Mouse (Mus musculus): ENCODE results near the gene Pank2. TPM values are rescaled to one million over a fixed set of nuclear protein-coding genes. Genes with fewer than 3 reads are reported as not detected.
A peak's percentile ranks its signal among the peaks of the same experiment; 100 is the strongest.
"Not testable (repeated sequence)": the region's sequence is repeated elsewhere in the genome, so short reads cannot be mapped to it uniquely, and the experiment has no call there.

Pank2 gene
- total RNA-seq, 2 experiments from 2014 or later: 51.9 to 57.1 TPM

DNA sequence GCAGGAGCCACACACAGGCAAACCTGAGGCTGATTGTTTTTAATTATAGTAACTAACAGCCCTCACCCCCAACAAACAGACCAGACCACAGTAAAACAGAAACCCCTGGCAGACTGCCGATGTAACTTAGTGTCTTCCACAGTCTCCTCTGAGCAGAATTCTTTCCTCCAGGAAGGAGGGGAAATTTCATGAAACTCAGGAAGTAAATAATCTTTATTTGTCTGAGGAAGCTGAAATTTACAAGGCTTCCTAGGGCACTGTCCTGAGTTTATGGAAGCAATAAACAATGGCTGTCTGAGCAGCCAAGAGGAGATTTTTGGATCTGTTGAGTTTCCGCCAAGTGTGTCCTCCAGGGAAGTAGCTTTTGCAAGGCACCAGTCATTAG is 8.0 kb upstream of the Pank2 start:
- intact Hi-C loops (cut with DNase I): loop anchor here (5.0 kb wide), 1 partner anchor 157 kb away; no protein-coding TSS in a partner anchor
- DNase-seq (ENCODE audit: extremely low spot score in 1 of 2, low spot score in 2 of 2): no peak

DNA sequence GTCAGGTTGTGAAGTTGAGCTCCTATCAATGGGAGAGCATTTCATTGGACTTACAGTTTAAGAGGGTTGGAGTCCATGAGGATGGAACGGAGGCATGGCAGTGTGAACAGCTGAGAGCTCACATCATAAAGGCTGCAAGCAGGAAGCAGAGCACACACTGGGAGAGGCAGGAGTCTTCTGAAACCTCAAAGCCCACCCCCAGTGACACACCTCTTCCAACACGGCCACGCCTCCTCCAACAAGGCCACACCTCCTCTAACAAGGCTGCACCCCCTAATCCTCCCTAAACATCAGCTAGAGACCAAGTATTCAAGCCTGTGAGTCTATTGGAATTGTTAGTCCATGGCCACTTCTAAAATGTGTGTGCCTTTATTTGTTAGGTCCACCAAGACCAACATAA is 6.6 kb upstream of the Pank2 start:
- DNase-seq (ENCODE audit: extremely low spot score in 1 of 2, low spot score in 2 of 2): no peak
- intact Hi-C loops (cut with DNase I): no loop called here

DNA sequence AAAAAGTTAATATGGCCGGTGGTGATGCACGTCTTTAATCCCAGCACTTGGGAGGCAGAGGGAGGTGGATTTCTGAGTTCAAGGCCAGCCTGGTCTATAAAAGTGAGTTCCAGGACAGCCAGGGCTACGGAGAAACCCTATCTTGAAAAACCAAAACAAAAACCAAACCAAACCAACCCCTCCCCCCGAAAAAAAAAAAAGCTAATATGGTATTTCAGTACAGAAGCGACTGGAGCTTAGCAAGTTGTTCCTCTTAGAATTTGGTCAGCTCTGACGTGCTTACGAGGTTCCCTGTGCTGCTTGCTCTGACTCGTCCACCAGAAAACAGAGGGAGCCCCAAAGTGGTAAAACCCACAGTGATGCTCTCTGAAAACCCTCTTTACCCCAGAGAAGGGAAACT is 3.6 kb upstream of the Pank2 start:
- DNase-seq (ENCODE audit: extremely low spot score in 1 of 2, low spot score in 2 of 2): no peak
- intact Hi-C loops (cut with DNase I): no loop called here

DNA sequence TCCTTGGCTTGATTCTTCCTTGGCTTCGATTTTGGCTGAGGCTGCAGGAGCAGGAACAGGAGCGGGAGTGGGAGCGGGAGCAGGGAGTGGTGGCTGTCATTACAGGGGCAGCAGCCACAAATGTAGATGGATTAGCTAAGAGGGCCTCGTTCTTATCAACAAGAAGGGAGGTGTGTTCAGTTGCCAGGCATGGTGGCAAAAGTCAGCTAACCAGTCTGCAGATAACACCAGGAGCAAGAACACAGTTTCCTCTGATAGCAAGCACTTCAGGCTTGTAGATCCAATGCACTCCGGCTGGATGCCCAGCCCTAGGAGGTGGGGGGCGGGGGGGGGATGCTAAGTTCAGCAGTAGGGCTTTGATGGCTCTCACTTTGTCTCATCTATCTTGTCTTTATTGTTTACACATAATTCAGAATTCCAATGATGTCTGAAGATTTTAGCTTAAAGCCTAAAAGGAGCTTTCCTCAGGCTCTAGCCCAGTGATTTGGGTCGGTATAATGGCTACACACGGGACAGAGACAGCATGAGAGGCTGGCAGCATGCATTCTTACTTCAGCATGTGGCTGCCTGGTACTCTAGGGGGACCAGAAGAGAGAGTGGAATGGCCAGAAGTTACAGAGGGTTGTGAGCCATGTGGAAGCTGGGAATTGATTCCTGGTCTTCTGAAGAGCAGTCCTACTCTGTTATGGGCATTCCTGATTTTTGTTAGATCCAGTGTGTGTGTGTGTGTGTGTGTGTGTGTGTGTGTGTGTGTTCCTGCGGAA is 1.6 kb upstream of the Pank2 start:
- DNase-seq (ENCODE audit: extremely low spot score in 1 of 2, low spot score in 2 of 2): no peak
- intact Hi-C loops (cut with DNase I): loop anchor here (5.0 kb wide), 2 partner anchors 83 to 157 kb away; no protein-coding TSS in a partner anchor

DNA sequence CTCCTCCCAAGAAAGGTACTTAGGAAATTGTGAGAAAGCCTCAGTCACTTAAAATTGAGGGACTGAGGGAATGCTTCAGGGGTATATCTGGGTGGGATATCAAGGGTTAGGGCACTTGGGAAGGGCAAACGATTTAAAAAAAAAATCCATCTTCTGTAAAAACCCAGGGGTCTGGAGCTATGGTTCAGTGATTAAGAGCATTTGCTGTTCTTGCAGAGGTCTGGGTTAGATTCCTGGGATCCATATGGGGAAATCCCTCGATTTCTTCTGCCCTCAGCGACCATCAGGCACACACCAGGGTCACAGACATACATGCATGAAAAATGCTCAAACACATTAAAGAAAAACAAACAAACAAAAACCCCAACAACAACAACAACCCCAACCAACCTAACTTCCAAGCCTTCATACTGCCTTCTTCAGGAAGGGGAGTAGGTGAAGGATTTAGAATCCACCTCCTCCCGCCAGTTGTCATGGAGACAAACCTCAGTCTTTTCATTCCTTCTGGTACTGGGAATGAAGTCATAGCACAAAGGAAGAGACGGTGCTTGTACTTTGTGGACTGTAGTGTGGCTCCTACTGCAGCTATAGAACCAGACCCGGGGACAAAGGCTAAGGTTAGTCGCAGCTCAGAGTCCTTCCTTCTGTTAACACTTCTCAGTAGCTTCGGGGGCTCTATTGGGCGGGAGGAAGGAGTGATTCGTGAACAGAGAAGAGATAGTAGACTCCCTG is 648 bp upstream of the Pank2 start:
- DNase-seq (ENCODE audit: extremely low spot score in 1 of 2, low spot score in 2 of 2): no peak
- intact Hi-C loops (cut with DNase I): loop anchor here (5.0 kb wide), 2 partner anchors 84 to 156 kb away; no protein-coding TSS in a partner anchor

DNA sequence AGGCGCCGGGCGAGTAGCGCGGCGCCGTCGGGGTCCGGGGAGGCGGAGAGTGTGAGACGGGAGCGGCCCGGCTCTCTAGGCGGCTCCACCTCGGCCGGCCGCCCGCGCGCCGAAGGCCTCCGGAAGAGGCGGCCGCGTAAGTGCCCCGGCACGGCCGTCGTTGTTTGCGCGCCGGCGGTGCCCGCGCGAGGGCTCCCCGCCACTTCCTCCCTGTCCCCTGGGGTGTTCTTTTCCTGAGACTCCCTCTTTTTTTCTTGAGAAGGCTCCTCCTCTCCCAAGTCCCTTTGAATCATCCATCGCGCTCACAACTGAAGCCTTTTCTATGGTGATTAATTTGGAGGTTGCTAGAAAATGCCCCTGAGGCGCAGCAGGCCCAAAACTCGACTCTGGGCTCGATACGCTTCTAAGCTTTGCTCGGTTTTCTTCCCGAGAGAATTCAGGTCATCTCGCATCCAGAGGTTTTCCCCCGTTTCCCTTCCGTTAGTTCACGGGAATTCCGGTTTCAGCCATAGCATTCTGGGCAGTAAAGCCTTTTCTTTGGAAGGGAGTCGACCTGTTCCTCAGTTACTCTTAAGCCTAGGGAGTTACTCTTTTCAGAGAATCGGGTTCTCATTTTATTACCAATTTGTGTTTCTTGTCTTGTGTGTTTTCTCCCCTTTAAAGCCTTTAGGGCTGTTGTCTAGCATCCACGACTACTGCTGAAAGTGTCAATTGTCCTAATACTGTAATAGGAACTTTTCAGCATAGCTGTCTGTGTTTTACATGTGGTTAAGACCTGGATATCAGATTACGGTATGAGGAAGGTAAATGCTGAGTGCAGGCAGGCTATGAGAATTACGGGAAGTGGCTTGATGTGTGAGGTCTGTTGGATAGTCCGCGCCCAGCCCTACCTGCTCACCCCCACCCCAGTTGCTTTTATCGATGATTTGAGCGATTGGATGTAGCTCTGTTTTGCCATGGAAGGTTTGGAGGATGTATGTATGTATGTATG is 680 bp downstream of the Pank2 start:
- peak; percentile 21 to 84 for DNase-seq (ENCODE audit: extremely low spot score in 1 of 2, low spot score in 2 of 2)
- intact Hi-C loops (cut with DNase I): loop anchor here (5.0 kb wide), 2 partner anchors 86 to 154 kb away; no protein-coding TSS in a partner anchor

DNA sequence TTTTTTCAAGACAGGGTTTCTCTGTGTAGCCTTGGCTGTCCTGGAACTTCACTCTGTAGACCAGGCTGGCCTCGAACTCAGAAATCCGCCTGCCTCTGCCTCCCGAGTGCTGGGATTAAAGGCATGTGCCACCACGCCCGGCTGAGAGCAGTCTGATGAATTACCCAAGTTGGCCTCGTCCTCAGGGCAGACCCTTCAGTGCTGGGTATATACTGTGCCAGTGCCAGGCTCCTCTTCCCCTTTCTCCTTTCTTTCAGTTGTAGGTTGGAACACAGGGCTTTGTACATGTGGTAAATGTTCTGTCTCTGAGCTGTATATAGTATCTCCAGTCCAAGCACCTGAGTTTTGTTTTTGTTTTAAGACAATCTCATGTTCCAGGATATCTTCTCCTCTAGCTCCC is 1.7 kb downstream of the Pank2 start:
- intact Hi-C loops (cut with DNase I): loop anchor here (5.0 kb wide), 2 partner anchors 87 to 153 kb away; no protein-coding TSS in a partner anchor

DNA sequence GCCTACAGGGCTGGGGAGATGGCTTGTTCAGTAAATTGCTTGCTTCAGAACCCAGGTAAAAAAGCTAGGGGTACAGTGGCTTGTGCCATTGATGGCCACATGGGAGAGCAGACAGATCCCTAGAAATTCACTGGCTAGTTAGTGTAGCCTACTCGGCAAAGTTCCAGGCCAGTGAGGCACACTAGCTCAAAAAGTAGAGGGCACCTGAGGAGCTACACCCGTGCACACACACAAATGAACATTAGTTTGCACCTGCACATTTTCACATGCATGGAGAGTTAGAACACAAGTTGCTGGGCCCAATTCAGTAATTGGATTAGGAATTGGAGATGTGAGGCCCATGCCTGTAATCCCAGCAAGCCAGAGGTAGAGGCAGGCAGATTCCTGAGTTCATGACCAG is 2.8 kb downstream of the Pank2 start:
- no peak for DNase-seq (ENCODE audit: extremely low spot score in 1 of 2, low spot score in 2 of 2)
- intact Hi-C loops (cut with DNase I): no loop called here

More for the DNA sequence above, 1.7 kb downstream of the Pank2 start:
- no peak for DNase-seq (ENCODE audit: extremely low spot score in 1 of 2, low spot score in 2 of 2)

DNA sequence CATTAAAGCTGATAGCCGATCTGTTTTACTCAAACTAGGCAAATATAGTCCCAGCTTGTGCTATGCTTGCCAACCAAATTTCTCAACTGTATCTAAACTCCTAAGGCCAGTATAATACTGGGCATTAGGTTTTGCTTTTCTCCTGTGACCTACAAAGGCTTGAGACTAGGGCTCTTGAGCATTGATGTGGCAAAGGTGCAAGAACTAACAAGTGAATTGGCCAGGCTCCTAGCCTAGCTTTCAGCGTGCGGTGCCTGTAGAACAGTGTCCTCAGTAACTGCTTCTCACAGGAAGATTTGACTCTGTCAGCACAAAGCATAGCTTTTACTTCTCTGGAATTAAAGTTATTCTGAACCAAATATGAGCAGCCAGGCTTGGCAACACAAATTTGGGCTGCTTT is 13.2 kb downstream of the Pank2 start:
- intact Hi-C loops (cut with DNase I): no loop called here
- no peak for DNase-seq (ENCODE audit: extremely low spot score in 1 of 2, low spot score in 2 of 2)

DNA sequence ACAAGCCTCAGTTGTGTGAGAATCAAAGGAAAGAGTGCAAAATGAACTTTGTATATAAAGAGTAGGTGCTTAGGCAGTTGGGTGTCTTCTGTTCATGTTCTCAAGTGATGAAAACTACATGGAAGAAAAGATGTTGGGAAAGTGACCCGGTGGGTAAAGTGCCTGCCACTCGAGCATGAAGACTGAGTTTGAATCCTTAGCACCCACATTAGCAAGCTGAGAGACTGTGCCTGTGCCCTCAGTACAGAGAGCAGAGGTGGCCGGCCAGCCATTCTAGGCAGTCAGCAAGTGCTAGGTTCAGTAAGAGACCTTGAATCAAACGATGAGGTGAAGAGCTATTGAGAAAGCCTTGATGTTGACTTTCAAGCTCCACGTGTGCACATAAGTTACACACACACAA is 14.4 kb downstream of the Pank2 start:
- intact Hi-C loops (cut with DNase I): no loop called here
- no peak for DNase-seq (ENCODE audit: extremely low spot score in 1 of 2, low spot score in 2 of 2)

DNA sequence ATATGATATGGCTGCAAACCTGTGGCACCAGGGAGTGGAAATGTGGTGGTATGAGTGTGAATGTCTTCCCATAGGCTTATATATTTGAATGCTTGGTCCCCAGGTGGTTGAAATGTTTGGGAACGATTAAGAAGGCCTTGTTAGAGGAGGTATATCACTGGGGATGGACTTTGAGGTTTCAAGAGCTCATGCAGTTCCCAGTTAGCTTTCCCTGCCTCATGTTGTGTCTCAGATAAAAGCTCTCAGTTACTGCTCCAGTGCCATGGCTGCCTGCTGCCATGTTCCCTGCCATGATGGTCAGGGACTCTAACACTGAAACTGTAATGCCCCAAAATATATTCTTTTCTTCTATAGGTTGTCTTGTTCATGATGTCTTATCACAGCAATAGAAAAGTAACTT is 19.3 kb downstream of the Pank2 start:
- intact Hi-C loops (cut with DNase I): loop anchor here (10.0 kb wide), 1 partner anchor 243 kb away; no protein-coding TSS in a partner anchor
- no peak for DNase-seq (ENCODE audit: extremely low spot score in 1 of 2, low spot score in 2 of 2)

DNA sequence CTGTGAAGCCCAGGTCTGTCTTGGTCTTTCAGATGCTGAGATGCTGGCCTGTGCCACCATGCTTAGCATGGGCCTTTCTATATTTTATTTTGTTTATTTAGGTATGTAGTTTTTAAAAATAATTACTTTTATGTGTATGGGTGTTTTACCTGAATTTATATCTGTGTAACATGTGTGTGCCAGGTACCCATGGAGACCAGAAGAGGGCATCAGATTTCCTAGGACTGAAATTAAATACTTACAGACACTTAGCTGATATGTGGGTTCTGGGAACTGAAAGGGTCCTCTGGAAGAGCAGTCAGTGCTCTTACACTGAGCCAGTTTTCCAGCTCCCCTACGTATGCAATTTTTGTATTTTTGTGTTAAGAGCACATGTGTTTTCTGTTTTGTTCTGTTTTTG is 24.0 kb downstream of the Pank2 start:
- DNase-seq (ENCODE audit: extremely low spot score in 1 of 2, low spot score in 2 of 2): no peak
- intact Hi-C loops (cut with DNase I): loop anchor here (5.0 to 10.0 kb wide), 2 partner anchors 131 to 239 kb away; no protein-coding TSS in a partner anchor

DNA sequence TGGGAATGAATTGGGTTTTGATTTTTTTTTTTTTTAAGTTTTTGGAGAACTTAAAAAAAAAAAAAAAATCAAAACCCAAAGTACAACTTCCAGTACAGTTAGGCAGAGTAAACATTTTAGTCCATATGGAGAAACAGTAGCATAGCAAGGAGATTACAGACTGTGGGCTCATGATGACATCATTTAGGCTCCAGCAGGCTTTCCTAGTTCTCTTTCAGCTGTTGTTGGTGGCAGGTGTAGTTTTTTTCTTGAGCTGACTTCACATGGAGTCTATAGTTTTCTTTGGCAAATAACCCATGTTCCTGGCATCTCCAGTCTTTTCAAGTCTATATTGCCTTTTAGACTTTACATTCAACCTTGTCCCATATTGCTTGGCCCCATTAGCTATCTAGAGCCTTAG is 28.4 kb downstream of the Pank2 start:
- intact Hi-C loops (cut with DNase I): no loop called here
- no peak for DNase-seq (ENCODE audit: extremely low spot score in 1 of 2, low spot score in 2 of 2)

DNA sequence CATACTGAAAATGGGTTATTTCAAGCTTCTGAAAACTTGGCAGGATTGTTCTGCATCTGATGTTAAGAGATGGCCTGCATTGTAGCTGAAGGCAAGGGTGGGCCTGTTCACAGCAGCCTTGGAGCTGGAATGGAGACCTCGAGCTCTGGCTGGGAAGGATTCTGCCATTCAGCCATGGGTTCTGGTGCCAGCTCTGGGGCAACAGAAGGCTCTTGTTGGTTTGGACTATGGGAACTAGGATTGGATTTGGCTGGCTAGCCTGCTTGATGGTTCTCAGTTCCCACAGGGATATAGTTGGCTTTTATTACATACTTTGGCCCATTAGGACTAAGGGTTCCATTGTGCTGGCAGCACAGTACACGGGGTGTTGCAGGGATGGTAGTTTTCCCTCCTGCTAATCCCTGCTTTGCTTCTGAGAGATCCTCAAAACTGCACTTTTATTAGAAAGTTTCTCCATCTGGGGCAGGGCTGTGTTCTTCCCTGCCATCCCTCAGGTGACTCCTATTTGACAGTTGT is 34.5 kb downstream of the Pank2 start:
- peak; percentile 42 to 44 for DNase-seq (ENCODE audit: extremely low spot score in 1 of 2, low spot score in 2 of 2)
- intact Hi-C loops (cut with DNase I): no loop called here

DNA sequence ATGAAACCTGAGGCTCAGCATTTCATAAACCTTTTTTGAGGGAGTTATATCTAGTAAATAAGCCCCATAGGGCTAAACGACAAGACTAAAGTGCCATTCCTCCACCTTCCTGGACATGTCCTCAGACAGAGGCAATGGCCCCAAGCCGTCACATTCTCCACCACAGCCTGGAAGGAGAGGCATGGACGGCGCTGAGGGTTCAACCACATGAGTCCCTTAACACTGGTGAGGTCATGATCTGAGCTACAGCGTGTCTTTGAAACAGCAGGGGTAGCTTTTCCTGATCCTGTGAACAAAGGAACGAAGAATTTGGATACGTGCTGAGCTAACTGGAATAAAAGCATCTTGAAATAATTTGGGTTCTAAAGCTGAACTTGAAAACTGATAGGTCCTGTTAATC is 36.4 kb downstream of the Pank2 start:
- intact Hi-C loops (cut with DNase I); DNase-seq (ENCODE audit: extremely low spot score in 1 of 2, low spot score in 2 of 2): not testable (repeated sequence)

DNA sequence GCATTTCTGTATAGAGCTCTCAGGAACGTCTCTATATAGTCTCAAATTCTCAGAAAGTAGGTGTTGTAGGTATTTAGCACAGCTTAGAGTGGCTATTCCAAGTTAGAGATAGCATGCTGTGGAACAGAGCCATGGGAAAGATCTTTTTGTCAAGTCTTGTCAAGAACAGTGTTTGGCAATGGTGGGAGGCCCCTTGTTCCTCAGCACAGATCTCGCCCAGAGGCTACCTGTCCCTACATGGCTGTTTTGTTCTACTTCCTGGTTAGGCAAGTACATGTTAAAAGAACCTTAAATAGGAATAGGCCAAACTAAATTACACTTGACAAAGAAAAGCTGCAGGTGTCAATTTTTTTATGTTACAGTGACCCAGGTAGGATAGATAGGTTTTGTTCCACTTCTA is 38.2 kb downstream of the Pank2 start:
- intact Hi-C loops (cut with DNase I): no loop called here

DNA sequence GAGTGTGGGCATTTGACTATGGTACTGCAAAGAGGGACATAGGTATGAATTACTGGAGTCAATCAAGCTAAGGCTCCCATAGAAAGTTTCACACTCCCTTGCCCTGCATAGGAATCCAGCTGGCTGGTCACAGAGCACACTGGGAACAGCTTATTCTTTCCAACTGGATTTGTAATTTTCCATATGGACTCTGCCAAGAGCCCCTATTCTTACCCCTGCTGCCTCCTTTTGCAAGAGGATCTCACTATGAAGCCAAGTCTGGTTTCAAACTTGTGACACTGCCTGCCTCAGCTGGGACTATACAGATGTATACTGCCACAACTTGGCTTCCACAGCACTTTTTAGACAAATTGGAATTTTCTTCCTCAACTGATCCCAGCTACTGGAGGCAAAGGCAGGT is 39.3 kb downstream of the Pank2 start:
- DNase-seq (ENCODE audit: extremely low spot score in 1 of 2, low spot score in 2 of 2): no peak
- intact Hi-C loops (cut with DNase I): no loop called here

More for the DNA sequence above, 38.2 kb downstream of the Pank2 start:
- DNase-seq (ENCODE audit: extremely low spot score in 1 of 2, low spot score in 2 of 2): no peak

DNA sequence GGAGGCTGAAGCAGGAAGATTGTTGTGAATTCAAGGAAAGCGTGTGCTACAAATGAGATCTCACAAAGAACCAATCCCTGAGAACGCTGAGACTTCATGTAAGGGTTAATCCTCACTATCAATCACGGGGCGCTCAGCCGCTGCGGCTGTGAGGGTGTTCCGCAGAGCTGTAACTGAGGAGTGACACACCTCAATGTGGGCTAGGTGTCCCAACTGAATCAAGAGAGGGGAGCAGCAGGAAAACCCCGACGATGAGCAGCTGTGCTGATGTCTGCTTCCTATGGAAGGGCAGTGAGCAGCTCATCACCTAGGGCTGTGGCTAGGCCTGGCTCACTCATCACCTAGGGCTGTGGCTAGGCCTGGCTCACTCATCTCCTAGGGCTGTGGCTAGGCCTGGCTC is 42.2 kb downstream of the Pank2 start:
- no peak for DNase-seq (ENCODE audit: extremely low spot score in 1 of 2, low spot score in 2 of 2)
- intact Hi-C loops (cut with DNase I): no loop called here

DNA sequence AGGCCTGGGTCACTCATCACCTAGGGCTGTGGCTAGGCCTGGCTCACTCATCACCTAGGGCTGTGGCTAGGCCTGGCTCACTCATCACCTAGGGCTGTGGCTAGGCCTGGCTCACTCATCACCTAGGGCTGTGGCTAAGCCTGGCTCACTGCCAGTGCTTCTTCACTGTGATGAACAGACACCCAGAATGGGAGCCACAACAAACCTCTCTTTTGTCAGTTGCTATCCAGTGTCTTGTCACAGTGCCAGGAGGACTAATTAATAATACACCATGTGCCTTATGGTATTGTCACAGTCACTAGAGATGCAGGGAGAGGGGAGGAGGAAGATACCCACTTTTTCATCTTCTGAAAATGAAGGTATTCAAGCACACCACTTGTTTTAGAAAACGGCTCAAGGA is 42.9 kb downstream of the Pank2 start:
- DNase-seq (ENCODE audit: extremely low spot score in 1 of 2, low spot score in 2 of 2): peak in 1 of 2 experiments; percentile 35
- intact Hi-C loops (cut with DNase I): not testable (repeated sequence)
